Mouse (Mus musculus): ENCODE measurements around the gene Pcna.
"Not testable (repeated sequence)": the region's sequence is repeated elsewhere in the genome, so short reads cannot be mapped to it uniquely, and the experiment has no call there.

Gene Pcna

DNA sequence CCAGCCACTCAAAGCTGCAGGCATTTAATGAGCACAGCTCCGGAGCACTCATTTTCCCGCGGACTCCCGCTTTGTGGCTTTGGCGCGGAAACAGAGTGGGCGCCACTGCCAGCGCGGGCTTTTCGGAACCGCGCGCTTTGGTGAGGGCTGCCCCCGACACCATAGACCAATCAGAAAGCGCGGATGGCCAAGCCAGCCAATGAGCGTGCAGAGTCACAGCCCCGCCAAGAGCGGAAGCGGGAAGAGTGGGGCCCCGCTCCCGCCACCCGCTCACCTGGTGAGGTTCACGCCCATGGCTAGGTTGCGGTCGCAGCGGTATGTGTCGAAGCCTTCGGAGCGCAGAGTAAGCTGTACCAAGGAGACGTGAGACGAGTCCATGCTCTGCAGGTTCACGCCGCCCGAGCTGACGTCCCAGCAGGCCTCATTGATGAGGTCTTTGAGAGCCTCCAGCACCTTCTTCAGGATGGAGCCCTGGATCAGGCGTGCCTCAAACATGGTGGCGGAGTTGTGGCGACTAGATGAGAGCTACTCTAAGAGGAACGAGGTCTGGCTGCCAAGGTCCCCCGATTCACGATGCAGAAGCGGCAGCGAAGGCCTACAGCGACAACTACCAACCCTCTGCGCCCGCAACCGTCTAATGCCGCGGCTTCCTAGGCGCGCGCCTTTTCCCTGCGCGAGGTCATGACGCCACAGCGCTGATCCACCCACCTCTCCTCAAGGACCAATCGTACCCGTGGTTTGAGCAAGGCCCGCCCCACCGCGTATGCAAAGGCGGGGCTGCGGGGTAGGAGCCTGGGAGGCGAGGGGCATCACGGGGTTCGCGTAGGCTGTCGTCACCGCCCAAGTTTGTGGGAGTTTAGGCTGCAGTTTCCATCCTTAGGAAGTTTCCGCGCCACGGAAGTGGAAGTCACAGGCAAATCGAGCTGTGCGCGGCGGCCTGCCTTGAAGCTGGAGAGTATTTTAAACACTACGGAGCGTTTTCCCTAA is at the start of gene Pcna:
Pcna (minus strand) TSS at position 773 of the 987 bp plus-strand sequence.
- DNase-seq = peak; percentile 95 to 97

DNA sequence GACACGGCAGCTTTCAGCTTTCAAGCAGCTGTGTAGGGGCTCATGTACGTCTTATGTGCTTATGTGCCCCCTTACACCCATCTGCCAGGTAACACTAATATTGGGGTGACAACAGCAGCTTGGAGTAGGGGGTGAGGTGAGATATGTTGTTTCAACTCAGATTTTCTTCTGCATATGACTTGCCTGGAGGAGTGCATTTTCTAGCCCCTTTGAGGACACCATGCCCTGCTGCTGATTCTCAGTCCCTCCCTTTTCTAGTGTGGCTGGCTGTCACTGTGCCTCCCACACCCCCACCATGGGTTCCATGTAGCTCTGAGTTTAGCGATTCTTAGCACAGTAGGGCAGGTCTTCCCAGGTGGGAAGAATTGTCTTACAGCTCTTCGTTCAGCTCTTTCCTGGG is 48.3 kb upstream of the Pcna start:
- no peak for DNase-seq

DNA sequence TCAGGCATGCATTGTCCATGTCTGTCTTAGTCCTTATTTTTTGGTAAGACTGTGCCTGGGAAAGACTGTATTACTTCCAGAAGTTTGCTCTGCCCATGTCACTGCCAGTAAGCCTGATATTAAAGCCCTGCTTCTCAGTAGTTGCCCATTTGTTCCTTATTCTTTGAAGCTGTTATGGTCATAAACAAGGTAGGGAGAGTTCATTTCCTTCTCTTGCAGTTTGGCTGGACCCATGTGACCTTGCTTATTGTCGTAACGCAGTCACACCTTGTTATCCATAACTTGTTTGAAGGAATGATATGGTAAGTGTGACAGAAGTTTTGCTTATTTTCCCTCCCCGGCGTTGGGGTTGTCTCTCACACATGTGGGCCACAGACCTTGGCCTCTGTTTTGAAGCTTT is 45.1 kb upstream of the Pcna start:
- no peak for DNase-seq

DNA sequence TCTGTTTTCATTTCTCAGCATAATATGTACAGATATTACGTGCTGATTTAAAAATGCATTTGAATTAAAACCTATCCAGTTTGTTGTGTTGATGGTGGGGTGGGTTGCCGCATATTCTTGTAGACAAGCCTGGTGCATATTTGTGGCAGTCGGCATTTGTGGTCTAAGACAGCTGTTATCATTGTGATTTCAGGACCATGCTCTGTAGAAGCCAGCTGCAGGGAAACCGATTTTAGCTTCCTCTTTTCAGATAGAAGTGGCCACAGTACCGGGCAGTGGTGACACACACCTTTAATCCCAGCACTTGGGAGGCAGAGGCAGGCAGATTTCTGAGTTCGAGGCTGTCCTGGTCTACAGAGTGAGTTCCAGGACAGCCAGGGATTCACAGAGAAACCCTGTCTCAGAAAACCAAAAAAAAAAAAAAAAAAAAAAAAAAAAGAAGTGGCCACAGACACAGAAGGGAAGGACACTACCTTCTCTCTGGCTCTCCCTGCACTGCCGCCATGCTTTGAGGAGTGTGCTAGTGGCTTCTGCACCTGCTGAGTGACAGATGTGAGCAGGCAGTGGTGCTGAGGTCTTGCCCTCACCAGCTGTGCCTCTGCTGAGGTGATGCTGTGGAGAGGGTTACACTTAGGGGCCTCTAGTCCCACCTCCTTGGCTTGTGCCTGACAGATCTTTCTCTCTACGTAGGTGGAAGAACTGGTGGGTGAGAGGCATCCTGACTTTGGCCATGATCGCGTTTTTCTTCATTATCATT is 40.8 kb upstream of the Pcna start:
- no peak for DNase-seq

DNA sequence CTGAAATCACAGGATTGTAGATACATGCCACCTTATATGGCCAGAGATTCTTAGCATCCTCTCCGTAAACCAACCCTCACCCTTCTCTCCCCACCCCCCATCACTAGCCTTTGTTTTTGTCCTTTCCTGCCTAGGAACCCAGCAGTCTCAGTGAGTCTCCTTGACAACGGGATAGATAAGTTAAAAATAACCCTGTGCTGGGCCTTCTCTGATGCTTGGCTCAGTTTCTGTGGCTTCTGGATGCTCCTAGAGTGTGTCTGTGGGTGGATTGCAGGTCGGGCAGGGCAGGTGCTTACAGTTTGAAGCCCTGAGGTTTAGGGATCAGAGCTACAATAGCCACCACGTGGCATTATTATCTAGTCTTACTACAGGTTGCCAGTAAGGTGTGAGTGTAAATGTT is 39.0 kb upstream of the Pcna start:
- DNase-seq = peak; percentile 72 to 76

DNA sequence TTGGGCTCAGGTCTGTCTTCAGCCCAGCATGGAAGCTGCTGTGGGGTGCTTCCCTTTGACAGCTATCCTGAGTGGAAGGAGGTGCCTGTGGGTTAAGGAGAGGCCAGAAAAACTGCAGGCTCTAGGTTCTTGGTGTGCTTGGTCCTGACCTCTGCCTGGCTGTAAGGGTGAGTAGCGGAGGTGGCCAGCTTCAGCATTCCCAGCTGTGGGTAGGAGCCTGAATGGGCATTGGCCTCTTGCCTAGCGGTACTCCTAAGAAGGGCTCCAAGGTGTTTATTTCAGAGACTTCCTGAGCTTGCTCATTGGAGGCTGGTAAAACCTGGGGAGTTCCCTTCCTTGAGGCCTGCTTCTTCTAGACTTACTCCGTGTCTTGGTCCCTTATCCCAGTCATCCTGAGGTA is 38.2 kb upstream of the Pcna start:
- peak; percentile 45 to 54 for DNase-seq

DNA sequence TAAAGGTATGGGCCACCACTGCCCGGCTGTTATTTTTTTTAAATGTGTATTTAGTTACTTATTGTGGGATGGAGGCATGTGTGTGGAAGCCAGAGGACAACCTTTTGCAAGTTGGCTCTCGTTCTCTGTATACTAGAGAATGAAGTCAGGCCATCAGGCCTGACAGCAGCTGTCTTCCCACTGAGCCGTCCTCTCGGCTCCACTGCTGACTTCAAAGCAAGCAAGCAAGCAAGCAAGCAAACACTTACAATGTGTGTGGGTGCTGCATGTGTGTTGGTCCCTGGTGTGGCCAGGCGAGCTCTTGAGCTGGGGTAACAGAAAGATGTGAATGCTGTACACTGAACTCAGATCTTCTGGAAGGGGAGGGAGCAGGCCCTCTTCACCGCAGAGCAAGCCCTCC is 37.7 kb upstream of the Pcna start:
- DNase-seq = no peak

DNA sequence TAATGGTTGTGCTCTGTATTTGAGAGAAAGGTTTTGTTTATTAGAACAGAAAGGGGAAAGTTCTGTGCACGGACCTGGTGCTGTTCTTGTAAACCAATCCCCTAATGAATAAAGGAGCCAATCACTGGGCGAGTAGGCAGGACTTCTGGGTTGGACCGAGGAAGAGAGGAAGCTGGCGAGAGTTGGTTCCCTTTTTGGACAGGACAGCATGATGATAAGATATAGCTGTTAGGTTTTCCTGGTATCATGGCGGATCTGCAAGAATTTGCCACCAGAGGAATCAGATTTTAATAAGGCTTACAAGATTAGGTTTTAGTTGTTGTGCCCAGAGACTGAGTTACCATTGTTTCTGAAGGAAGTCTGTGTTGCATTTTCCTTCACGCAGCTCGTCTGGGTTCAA is 36.1 kb upstream of the Pcna start:
- DNase-seq = not testable (repeated sequence)

DNA sequence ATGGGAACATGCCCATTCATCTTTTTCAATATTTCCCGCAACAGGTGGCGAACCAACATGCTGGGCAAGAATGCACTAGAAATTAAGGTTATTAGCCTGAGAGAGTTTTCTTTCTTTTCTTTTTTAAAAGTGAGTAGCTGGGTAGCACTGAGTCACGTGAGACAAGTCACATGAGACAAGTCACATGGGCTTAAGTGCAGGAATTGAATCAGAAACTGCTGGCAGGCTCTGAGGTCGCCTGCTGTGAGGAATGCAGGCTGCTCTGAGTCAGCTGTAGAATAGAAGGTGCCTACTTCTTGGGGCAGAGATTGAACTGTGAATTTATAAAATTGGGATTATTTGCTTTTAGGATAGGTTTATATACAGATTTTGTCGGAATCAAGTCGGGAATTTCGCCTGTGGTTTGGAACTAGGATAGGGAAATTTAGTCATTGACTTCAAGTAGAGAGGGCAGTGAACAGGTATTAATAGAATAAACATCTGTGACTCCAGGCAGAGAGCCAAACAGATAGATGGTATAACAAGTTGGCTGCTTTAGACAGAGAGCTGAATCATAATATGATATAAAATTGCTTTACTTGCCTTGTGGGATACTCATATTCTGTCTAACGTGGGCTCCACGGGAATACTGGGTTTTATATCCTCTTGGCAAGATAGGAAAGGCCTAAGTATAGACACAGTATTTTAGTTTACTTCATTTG is 33.4 kb upstream of the Pcna start:
- DNase-seq = peak; percentile 79 to 89

DNA sequence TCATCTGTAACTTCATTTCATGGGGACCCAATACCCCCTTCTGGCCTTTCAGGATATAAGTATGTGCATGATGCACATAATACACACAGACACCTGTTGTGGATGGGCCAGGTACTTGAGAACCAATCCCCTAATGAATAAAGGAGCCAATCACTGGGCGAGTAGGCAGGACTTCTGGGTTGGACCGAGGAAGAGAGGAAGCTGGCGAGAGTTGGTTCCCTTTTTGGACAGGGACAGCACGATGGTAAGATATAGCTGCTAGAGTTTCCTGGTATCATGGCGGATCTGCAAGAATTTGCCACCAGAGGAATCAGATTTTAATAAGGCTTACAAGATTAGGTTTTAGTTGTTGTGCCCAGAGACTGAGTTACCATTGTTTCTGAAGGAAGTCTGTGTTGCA is 32.6 kb upstream of the Pcna start:
- not testable (repeated sequence) for DNase-seq

DNA sequence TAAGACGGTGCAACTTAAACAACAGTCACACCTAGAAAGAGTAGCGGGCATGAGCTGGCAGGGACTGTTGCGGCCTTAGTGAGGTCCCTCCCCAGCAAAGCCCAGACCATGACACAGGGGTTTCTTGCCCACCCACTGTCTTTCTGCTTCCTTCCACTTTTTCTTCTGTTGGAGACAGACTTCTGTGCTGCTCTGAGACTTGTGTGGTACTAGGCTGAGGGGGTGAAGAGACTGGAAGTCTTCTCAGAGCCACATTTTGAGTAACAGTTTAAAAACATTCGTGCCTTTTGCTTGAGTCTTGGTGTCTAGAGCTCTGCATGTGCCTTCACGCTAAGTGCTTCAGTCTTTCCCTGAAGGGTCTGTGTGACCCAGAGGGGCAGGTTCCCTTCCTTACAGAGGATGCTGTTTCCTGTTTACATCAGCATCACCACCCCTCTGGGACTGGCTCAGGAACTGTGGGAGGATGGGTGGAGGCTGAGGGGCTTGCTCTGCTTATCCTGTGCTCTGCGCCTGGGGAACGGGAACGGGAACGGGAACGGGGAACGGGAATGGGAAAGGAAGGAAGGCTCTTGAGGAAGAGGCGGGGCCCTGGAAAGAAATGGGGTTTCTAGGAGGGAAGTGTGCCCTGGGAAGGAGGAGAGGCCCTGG is 31.5 kb upstream of the Pcna start:
- no peak for DNase-seq

DNA sequence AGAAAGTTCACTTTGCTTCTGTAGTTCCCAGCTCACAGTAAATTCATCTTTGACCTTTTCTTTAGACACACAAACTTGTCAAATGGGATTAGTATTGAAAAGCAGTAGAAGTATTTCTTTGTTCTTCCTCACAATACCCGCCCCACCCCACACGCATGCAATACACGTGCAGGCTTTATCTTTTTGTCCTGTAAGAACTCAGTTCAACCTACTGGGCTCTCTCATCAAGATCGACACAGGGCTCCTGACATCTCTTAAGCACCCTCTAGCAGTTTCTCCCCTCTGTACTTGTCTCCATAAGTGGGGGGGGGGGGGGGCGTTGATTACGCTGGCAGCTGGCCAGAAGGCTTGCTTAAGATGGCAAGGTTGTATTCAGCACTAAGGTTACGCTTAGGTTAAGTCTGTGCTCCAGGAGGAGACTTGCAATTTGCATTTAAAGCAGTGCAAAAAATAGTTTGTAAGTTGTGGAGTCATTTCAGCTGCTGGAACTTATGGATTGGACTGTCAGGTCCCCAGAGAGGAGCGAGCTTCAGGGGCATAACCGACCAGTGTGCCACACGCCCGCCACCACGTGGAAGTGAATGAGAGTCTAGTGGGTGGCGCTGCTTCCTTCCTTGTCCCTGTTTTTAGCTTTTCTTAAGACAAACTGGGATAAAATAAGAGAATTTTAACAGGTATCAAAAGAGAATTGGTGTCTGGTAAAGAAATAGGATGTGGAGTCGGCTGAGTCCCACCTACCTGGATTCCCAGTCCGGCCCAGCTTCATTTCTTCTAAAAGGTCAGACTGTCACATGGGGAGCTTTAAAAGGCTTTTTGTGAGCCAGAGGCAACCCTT is 30.3 kb upstream of the Pcna start:
- DNase-seq = no peak

DNA sequence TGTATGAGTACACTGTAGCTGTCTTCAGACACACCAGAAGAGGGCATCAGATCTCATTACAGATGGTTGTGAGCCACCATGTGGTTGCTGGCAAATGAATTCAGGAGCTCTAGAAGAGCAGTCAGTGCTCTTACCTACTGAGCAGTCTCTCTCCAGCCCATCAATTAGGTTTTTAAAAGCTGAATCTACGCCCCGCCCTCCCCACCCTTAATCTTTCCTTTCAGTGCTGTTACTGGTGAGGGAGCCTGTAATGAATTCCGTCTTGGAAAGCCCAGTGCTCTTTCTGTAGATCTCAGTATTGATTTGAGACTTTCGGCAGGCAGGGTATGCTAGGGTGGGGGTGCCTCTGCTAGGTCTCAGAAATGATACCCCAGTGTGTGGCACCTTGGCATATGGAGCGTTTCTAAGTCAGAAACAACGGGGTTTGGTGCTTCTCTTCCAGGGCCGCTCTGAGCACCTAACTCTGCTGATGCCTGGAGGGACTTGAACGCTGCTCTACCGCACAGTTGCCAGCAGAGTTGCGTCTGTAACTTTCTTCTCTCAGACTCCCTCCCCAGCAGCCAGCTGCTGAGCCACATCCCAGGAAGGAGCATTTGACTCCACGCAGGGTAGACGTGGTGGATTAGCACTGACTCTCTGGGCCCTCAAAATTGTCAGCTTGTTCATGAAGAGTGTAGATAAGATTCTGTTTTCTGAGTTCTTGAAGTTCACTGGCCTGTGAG is 29.5 kb upstream of the Pcna start:
- DNase-seq = no peak

DNA sequence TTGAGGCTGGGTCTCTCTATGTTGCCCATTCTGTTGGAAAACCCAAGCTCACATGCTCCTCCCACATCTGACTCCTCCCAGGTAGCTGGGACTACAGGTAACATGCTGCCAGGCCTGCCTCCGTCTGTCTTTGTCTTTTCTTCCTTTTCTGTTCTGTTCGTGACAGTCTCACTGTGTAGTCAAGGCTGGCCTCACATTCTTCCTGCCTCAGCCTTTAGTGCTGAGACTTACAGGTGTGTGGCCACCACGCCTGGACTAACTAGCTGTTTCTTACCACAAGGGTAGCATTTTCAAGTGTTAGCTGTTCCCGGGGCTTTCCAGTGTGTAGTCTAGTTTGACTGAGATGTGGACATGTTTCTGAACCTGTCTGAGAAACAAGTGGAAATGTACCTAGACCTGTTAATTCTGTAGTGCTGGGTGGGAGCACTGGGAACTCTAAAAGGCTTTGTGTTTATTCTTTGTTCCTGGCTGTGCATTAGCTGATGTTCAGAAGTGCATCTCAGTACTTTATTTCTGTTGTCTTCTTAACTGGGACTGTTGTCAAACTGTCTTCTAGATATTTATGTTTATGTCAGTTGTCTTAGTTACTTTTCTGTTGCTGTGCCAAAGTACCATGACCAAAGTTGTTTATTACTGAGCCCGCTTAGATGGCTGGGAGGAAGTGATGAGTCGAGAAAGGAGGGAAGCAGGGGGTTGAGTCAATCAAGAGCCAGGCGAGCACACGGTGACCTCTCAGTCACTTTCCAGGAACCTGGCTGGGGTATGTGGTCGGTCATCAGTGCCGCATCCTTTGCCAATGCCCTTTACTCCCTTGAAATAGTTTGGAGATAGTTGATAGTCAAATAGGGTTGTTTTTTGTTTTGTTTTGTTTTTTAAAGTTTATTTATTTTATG is 28.7 kb upstream of the Pcna start:
- no peak for DNase-seq

DNA sequence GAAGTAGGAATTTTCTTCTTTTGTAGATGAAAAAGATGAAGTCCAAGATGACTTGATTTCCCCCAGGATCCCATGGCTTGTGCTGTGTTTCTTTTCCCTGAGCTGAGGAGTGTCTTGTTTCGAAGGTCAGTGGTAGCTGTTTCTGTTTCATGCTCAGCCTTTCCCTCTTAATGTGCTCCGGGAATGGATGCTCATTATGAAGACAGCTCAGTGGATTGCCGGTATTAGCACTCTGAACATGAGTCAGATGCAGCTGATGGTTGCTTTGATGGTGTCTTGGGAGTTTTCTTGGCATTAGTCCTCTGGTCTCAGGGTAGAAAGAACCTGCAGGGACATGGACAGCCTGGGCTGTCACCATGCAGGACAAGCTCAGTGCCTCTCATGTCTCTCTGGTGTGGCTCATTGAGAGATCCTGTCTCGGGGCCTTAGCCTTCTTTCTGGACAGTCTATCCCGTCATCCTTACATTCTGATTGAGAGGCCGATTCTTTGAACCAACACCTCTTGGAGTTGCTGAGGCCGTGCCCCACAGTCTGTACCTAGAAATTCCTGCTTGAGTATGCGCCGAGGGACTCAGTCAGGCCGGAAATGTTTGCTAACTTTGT is 27.5 kb upstream of the Pcna start:
- no peak for DNase-seq

DNA sequence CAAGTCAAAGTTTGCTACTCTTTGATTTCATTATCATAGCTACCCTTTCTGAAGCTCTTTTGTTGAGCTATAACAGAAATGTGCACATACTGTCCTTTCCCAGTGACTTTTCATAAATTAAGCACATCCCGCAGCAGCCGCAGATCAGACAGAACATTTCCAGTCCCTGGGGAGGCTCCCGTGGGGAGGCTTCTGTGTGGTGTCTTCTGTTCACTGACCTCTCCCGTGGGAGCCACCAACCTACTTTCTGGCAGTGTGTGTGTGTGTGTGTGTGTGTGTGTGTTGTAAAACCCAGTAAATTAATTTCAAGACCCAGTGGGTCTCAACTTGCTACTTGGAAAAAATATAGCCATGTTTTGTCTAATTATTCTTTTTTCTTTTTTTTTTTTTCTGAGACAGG is 26.9 kb upstream of the Pcna start:
- DNase-seq = no peak

DNA sequence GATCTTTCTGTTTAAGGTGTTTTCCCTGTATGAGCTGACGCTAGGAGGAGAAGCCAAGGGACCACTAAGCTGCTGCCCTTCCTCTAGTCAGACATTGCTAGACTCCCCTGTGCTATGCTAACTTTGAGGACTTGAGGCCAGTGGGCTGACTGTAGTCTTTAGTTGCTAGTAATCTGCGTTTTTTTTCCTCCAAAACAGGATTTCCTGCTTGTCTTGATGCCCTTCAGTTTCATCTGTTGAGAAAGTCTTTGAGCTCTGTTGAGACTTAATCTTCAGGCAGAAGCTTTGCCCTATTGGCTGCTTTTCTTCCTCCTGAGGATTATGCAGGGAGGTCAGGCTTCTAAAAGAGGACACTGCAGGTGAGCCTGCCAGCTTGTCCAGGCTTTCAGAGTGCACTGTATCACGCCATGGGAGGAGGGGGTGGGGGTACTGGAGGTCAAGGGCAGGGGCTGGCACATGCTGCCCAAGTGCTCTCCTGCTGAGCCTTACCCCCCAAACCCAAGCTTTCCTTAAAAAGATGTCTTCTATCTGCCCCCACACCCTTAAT is 26.3 kb upstream of the Pcna start:
- no peak for DNase-seq

DNA sequence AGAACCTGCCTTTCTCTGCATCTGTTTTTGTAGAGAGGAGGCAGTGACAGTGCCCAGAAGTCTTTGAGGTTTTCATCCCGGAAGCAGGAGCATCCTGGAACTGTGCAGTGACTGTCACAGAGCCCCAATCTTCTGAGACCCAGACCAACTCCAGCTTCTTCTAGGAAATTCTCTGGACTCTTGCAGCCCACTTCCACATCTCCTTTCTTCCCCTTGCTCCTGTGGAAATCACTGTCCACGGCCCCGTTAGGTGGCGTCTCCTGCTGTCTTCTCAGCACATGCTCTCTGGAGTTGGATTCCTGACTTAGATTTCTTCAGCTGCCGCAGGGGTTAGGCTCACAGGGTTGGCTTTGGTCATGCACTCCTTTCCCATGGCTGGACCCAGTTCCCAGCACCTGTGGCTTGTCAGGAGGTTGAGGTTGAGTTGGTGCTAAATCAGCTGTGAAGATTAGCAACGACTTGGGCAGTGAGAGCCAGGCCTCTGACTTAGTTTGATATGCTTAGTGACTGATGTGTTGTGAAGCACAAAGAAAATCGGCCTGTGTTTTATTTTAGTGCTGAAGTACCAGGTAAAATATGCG is 25.2 kb upstream of the Pcna start:
- no peak for DNase-seq

DNA sequence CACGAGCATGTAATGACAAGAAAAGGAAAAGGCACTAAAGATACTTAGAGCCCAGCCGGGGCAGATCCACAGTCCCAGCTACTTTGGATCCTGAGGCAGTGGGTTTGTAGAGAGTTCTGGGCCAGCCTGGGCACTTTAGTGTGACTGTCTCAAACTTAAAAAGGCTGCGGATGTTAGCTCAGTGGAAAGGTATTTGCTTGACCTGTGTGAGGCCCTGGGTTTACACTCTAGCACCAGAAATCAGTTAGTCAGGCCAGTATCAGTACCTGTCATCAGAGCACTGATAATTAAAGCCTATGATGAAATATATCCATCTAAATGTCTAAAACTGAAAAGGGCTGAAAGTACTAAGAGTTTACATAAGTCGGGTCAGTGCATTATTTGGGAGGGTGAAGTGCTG is 23.1 kb upstream of the Pcna start:
- no peak for DNase-seq
